Mouse (Mus musculus) adrenal gland, adult 8-10 months (tissue): ENCODE data around the gene Snapc3. TPM values are rescaled to one million over a fixed set of nuclear protein-coding genes. Genes with fewer than 3 reads are reported as not detected.

Experiments used
- DNase-seq: peaks from one replicate; pipeline ENCODE4 v3.0.0; 2022
- total RNA-seq, 4 experiments: library from RNA; stranded (reverse); gene quantifications; 2 replicates each; pipeline ENCODE4 v1.2.4; 2022

Gene Snapc3
- 10 to 100 TPM; 21.7 to 34.2 (median 25.3) TPM for total RNA-seq

- peak; percentile 95 for DNase-seq
Observed at GRCm38 (mm10) chr4:83417160-83417819, at the start of gene Snapc3. Gene Snapc3 (plus strand): TSS chr4:83417724.

- DNase-seq = no peak
Observed at GRCm38 (mm10) chr4:83373381-83373780, 44.1 kb upstream of the Snapc3 start.

DNA sequence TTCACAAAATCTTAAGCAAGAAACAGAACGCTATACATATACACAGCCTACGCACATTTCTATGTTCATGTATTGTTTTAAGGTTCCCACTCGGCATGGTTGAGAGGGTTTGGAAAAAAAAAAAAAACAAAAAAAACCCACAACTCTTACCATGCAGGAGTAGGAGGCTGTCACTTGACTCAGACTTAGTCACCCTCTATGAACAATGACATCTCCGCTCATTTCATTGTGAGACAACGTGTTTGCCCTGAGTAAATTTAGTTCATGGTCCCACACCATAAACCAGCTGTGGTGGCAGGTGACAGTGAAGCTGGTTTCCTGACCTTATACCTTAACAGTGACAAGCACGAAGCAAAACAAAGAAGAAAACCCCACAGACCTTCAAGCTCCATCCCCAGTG, 41.9 kb upstream of the Snapc3 start:
- no peak for DNase-seq

GRCm38 (mm10) chr4:83376461-83377015, 41.0 kb upstream of the Snapc3 start:
- DNase-seq = no peak

DNA sequence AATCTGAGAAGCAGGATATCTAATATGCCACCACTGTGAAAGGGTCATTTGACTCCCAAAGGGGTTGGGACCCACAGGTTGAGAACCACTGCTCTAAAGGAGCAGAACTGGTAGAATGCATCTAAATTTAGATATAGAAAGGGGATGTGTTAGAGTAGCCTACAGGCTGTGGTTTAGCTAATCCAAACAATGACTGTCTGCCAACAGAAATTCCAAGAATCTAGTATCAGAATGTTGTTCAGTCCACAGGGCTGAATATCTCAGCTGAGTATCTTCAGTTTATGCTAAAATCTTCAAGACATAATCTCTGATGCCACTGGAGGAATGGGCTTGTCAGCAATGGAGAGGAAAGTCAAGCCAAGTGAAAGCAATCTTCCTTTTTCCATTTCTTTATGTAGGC, 38.5 kb upstream of the Snapc3 start:
- no peak for DNase-seq

GRCm38 (mm10) chr4:83379746-83380145, 37.8 kb upstream of the Snapc3 start:
- DNase-seq = no peak

GRCm38 (mm10) chr4:83380266-83380665, 37.3 kb upstream of the Snapc3 start:
- peak; percentile 22 for DNase-seq

GRCm38 (mm10) chr4:83383899-83384490, 33.5 kb upstream of the Snapc3 start:
- DNase-seq = no peak

DNA sequence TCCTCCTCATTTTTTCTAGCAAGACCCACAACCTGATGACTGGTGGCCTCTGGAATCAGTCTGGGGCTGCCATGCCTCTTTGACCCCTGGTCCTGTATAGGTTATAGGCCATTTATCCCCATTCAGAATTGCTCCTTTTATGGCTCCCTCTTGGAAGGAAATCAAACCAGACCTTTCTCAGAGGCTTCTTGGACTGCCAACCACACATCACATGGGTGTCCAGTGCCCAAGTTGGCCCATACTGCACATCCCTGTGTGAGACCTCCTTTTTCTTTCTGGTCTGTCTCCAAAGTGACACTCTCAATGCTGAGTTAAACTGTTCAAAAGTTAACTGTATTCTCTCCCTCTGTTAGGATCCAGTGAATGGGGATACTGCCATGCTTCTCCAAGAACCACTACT, 32.4 kb upstream of the Snapc3 start:
- no peak for DNase-seq

- DNase-seq = no peak
Observed at GRCm38 (mm10) chr4:83390551-83390950, 27.0 kb upstream of the Snapc3 start.

GRCm38 (mm10) chr4:83391956-83392355, 25.6 kb upstream of the Snapc3 start:
- DNase-seq = no peak

- DNase-seq = no peak
Observed at GRCm38 (mm10) chr4:83393733-83394132, 23.8 kb upstream of the Snapc3 start.

DNA sequence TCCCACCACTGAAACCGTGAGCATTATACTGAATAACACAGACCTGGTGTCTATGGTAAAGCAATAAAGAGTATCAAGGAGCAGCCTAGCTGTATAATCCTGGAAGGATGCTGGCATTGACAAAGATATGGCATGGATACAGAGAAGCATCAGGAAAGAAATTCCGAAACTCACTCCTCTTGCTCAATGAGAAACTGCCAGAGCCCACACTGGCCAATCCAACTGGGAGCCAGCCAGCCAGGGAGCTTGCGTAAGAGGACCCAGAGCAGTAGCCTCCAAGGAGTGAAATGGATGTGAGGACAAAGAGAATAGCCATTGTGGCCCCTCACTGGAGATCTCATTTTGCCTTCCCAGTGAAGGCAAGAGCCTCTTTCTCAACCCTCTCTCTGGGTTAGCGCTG, 21.2 kb upstream of the Snapc3 start:
- DNase-seq = peak; percentile 34

GRCm38 (mm10) chr4:83396996-83397770, 20.3 kb upstream of the Snapc3 start:
- no peak for DNase-seq

- DNase-seq = no peak
Observed at GRCm38 (mm10) chr4:83398527-83398926, 19.0 kb upstream of the Snapc3 start.

DNA sequence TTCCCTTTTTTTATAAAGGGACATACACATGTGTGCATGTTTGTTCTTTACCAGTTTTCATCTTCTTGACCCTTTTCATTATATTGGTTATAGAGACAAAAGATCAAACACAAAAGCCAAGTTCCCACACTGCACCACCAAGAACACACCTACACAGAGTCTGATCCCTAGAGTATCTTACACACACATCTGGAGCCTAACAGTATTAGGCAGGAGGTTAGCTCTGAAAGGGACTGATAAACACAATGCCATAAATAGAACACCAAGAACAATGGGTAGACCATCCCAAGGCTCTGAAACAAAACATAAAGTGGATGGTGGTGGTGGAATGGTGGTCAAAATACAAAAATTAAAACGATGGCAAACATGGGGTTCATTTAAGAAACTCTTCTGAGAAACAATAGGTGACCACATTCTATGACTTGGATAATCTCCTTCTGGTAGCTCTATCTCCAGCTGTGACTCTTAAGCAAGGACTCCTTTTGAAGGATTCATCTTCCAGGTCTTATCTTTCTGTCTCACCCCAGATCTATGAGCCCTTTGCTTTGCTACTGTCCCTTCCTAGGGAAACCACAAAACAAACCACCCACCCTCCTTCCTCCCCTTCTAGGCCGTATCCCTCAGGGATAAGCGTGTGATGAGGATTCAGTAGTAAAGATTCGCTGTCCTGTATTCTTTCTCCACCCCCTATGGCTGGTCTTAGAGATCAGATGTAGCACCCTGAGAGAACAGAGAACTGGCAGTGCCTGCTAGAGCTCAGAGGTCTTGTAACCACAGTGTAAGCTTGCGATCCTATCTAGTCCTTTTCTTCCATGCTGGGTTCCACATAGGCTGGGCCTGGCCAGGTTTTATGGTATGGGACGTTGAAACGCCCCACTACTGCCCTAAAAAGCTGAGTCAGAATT, 16.6 kb upstream of the Snapc3 start:
- no peak for DNase-seq

- no peak for DNase-seq
Observed at GRCm38 (mm10) chr4:83401712-83402111, 15.8 kb upstream of the Snapc3 start.

- DNase-seq = no peak
Observed at GRCm38 (mm10) chr4:83407688-83408087, 9.8 kb upstream of the Snapc3 start.

- DNase-seq = no peak
Observed at GRCm38 (mm10) chr4:83409867-83410505, 7.5 kb upstream of the Snapc3 start.

DNA sequence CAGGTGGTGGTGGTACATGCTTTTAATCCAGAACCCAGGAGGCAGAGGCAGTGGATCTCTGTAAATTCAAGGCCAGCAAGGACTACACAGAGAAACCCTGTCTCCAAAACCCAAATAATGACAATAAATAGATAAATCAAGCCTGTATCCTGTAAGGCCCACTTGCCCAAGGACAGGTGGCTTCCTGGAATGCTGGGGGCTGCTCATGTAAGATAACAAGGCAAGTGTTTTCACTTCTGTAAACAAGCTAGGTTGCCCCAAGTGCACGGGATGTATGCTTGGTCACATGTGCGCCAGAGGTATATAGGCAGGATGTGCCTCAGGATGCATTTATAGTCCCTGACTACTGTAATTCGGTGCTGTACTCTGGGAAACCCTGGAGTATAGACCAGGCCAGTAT, 5.5 kb upstream of the Snapc3 start:
- DNase-seq = no peak

GRCm38 (mm10) chr4:83414241-83414824, 3.2 kb upstream of the Snapc3 start:
- no peak for DNase-seq
